Mouse (Mus musculus): ENCODE results near the gene Aldh16a1. TPM values are rescaled to one million over a fixed set of nuclear protein-coding genes. Genes with fewer than 3 reads are reported as not detected.
"Not testable (repeated sequence)": the region's sequence is repeated elsewhere in the genome, so short reads cannot be mapped to it uniquely, and the experiment has no call there.

Aldh16a1 gene
- polyA plus RNA-seq, 1 experiment from 2014 or later, result 38.7 TPM

GRCm38 (mm10) chr7:45126844-45127699, 27.3 kb downstream of the Aldh16a1 start:
- WGBS, result 40% methylated on average over 21 of the region's 21 CpGs
- peak; percentile 55 for DNase-seq (ENCODE audit: low spot score)
- Histone ChIP-seq H3K36me3 (ENCODE audit: control insufficient read depth, insufficient read depth, low read length) (peaks cover 31% of the 10 kb centered on the region), H3K9me3 (ENCODE audit: control insufficient read depth, low read length) (no peaks in the 10 kb centered on the region), H3K27ac (replicated peaks; ENCODE audit: low read depth, low read length) (peak overlapping the region; percentile 91), H3K4me2 (ENCODE audit: low read depth, severe bottlenecking) (peak overlapping the region; percentile 91), H3K9ac (ENCODE audit: low read length) (peak overlapping the region; percentile 100), H3K4me3 (ENCODE audit: low read depth, low read length) (peak overlapping the region; percentile 99), H3K4me1 (ENCODE audit: control insufficient read depth, insufficient read depth, low read length) (peaks cover 35% of the 10 kb centered on the region), H3K27me3 (ENCODE audit: control insufficient read depth, insufficient read depth, low read length) (no peaks in the 10 kb centered on the region)
- no peak for ATAC-seq (ENCODE audit: insufficient number of reproducible peaks, low FRiP score, low TSS enrichment, low read depth)

- WGBS, result 76% methylated on average over 17 of the region's 17 CpGs
- H3K9ac ChIP-seq (ENCODE audit: low read length), result peak overlapping the region; percentile 100
- H3K36me3 ChIP-seq (ENCODE audit: control insufficient read depth, insufficient read depth, low read length), result peaks cover 38% of the 10 kb centered on the region
- H3K27me3 ChIP-seq (ENCODE audit: control insufficient read depth, insufficient read depth, low read length), result no peaks in the 10 kb centered on the region
- H3K9me3 ChIP-seq (ENCODE audit: control insufficient read depth, low read length), result no peaks in the 10 kb centered on the region
- ATAC-seq (ENCODE audit: insufficient number of reproducible peaks, low FRiP score, low TSS enrichment, low read depth) (no peak), DNase-seq (ENCODE audit: low spot score) (no peak)
- peak overlapping the region; percentile 91 for H3K4me2 ChIP-seq (ENCODE audit: low read depth, severe bottlenecking)
- H3K4me1 ChIP-seq (ENCODE audit: control insufficient read depth, insufficient read depth, low read length), result peaks cover 38% of the 10 kb centered on the region
- H3K4me3 ChIP-seq (ENCODE audit: low read depth, low read length), result peak overlapping the region; percentile 99
- peak overlapping the region; percentile 91; the same call in 1 of the 2 replicates for H3K27ac ChIP-seq (replicated peaks; ENCODE audit: low read depth, low read length)
Observed at GRCm38 (mm10) chr7:45126147-45126843, 28.1 kb downstream of the Aldh16a1 start.

- not testable (repeated sequence) for ATAC-seq (ENCODE audit: insufficient number of reproducible peaks, low FRiP score, low TSS enrichment, low read depth); H3K9me3 ChIP-seq (ENCODE audit: control insufficient read depth, low read length); DNase-seq (ENCODE audit: low spot score); H3K27me3 ChIP-seq (ENCODE audit: control insufficient read depth, insufficient read depth, low read length)
- H3K4me2 ChIP-seq (ENCODE audit: low read depth, severe bottlenecking), result peak overlapping the region; percentile 91; the same call in 1 of the 2 replicates
- H3K4me3 ChIP-seq (ENCODE audit: low read depth, low read length), result 0 out of 2 replicates have a peak overlapping the region, but pooled peaks have one; percentile 8
- peaks cover 38% of the 10 kb centered on the region for H3K4me1 ChIP-seq (ENCODE audit: control insufficient read depth, insufficient read depth, low read length)
- peaks cover 45% of the 10 kb centered on the region for H3K36me3 ChIP-seq (ENCODE audit: control insufficient read depth, insufficient read depth, low read length)
- H3K27ac ChIP-seq (replicated peaks; ENCODE audit: low read depth, low read length), result peak overlapping the region; percentile 39; the same call in 1 of the 2 replicates
- peak overlapping the region; percentile 1; the same call in 1 of the 2 replicates for H3K9ac ChIP-seq (ENCODE audit: low read length)
- 59% methylated on average over 5 of the region's 5 CpGs for WGBS
Observed at GRCm38 (mm10) chr7:45125649-45126048, 28.7 kb downstream of the Aldh16a1 start.

- Histone ChIP-seq H3K9ac (ENCODE audit: low read length) (peak overlapping the region; percentile 17; the same call in 1 of the 2 replicates), H3K27me3 (ENCODE audit: control insufficient read depth, insufficient read depth, low read length) (no peaks in the 10 kb centered on the region), H3K4me1 (ENCODE audit: control insufficient read depth, insufficient read depth, low read length) (peaks cover 38% of the 10 kb centered on the region), H3K27ac (replicated peaks; ENCODE audit: low read depth, low read length) (peak overlapping the region; percentile 39; the same call in 1 of the 2 replicates), H3K4me3 (ENCODE audit: low read depth, low read length) (peak overlapping the region; percentile 8; the same call in 1 of the 2 replicates), H3K9me3 (ENCODE audit: control insufficient read depth, low read length) (no peaks in the 10 kb centered on the region), H3K36me3 (ENCODE audit: control insufficient read depth, insufficient read depth, low read length) (peaks cover 45% of the 10 kb centered on the region), H3K4me2 (ENCODE audit: low read depth, severe bottlenecking) (0 out of 2 replicates have a peak overlapping the region, but pooled peaks have one; percentile 42)
- DNase-seq (ENCODE audit: low spot score) (peak; percentile 67), ATAC-seq (ENCODE audit: insufficient number of reproducible peaks, low FRiP score, low TSS enrichment, low read depth) (no peak)
- WGBS, result 11% methylated on average over 7 of the region's 7 CpGs
Observed at GRCm38 (mm10) chr7:45125144-45125600, 29.2 kb downstream of the Aldh16a1 start.

GRCm38 (mm10) chr7:45124224-45125143, 29.9 kb downstream of the Aldh16a1 start, which contains the start of gene Rps11:
Gene Rps11, minus strand, starts transcription at chr7:45124439.
- Histone ChIP-seq H3K27me3 (ENCODE audit: control insufficient read depth, insufficient read depth, low read length) (no peaks in the 10 kb centered on the region), H3K27ac (replicated peaks; ENCODE audit: low read depth, low read length) (peak within 1 kb of the TSS; percentile 86), H3K9ac (ENCODE audit: low read length) (peak within 1 kb of the TSS; percentile 99), H3K4me1 (ENCODE audit: control insufficient read depth, insufficient read depth, low read length) (peaks cover 33% of the 10 kb centered on the region), H3K36me3 (ENCODE audit: control insufficient read depth, insufficient read depth, low read length) (peaks cover 51% of the 10 kb centered on the region), H3K9me3 (ENCODE audit: control insufficient read depth, low read length) (no peaks in the 10 kb centered on the region), H3K4me2 (ENCODE audit: low read depth, severe bottlenecking) (peak within 1 kb of the TSS; percentile 86), H3K4me3 (ENCODE audit: low read depth, low read length) (peak within 1 kb of the TSS; percentile 96)
- peak; percentile 100 for DNase-seq (ENCODE audit: low spot score)
- ATAC-seq (ENCODE audit: insufficient number of reproducible peaks, low FRiP score, low TSS enrichment, low read depth), result peak; percentile 82
- WGBS, result under 1% methylated on average over 59 of the region's 59 CpGs

GRCm38 (mm10) chr7:45123186-45123570, 31.2 kb downstream of the Aldh16a1 start:
- ATAC-seq (ENCODE audit: insufficient number of reproducible peaks, low FRiP score, low TSS enrichment, low read depth) (no peak), DNase-seq (ENCODE audit: low spot score) (no peak)
- Histone ChIP-seq H3K4me1 (ENCODE audit: control insufficient read depth, insufficient read depth, low read length) (peaks cover 33% of the 10 kb centered on the region), H3K4me2 (ENCODE audit: low read depth, severe bottlenecking) (peak overlapping the region; percentile 86), H3K27ac (replicated peaks; ENCODE audit: low read depth, low read length) (0 out of 2 replicates have a peak overlapping the region, but pooled peaks have one; percentile 80), H3K36me3 (ENCODE audit: control insufficient read depth, insufficient read depth, low read length) (peaks cover 53% of the 10 kb centered on the region), H3K9ac (ENCODE audit: low read length) (peak overlapping the region; percentile 99), H3K9me3 (ENCODE audit: control insufficient read depth, low read length) (no peaks in the 10 kb centered on the region), H3K27me3 (ENCODE audit: control insufficient read depth, insufficient read depth, low read length) (no peaks in the 10 kb centered on the region), H3K4me3 (ENCODE audit: low read depth, low read length) (peak overlapping the region; percentile 96)
- WGBS, result 23% methylated on average over 12 of the region's 12 CpGs

GRCm38 (mm10) chr7:45122561-45123185, 31.7 kb downstream of the Aldh16a1 start:
- Histone ChIP-seq H3K36me3 (ENCODE audit: control insufficient read depth, insufficient read depth, low read length) (peaks cover 53% of the 10 kb centered on the region), H3K9me3 (ENCODE audit: control insufficient read depth, low read length) (no peaks in the 10 kb centered on the region), H3K4me2 (ENCODE audit: low read depth, severe bottlenecking) (peak overlapping the region; percentile 86), H3K4me3 (ENCODE audit: low read depth, low read length) (peak overlapping the region; percentile 96), H3K4me1 (ENCODE audit: control insufficient read depth, insufficient read depth, low read length) (peaks cover 33% of the 10 kb centered on the region), H3K27me3 (ENCODE audit: control insufficient read depth, insufficient read depth, low read length) (no peaks in the 10 kb centered on the region), H3K9ac (ENCODE audit: low read length) (peak overlapping the region; percentile 99), H3K27ac (replicated peaks; ENCODE audit: low read depth, low read length) (no peak overlapping the region)
- DNase-seq (ENCODE audit: low spot score) (no peak), ATAC-seq (ENCODE audit: insufficient number of reproducible peaks, low FRiP score, low TSS enrichment, low read depth) (no peak)
- 79% methylated on average over 15 of the region's 15 CpGs for WGBS
